Mouse (Mus musculus): ENCODE measurements around the gene Olfr1364. TPM values are rescaled to one million over a fixed set of nuclear protein-coding genes. Genes with fewer than 3 reads are reported as not detected.

Gene Olfr1364
- not detected for total RNA-seq (2021)

GRCm38 (mm10) chr13:21581659-21582058 is at the start of gene Olfr1364:
TSS of gene Olfr1364 (minus strand) at chr13:21581759.
- DNase-seq: no peak

- no peak for DNase-seq
These were observed 32.4 kb upstream of the Olfr1364 start, which contains the start of gene Olfr1362 for GRCm38 (mm10) chr13:21613922-21614321. TSS of gene Olfr1362 (minus strand) at chr13:21614022.

- no peak for DNase-seq
These were observed 10.1 kb upstream of the Olfr1364 start for GRCm38 (mm10) chr13:21591618-21592017.

- no peak for DNase-seq
These were observed 21.8 kb downstream of the Olfr1364 start, which contains the start of gene Olfr1535 for GRCm38 (mm10) chr13:21559793-21560192. TSS of gene Olfr1535 (minus strand) at chr13:21559893.

GRCm38 (mm10) chr13:21550416-21551110 is 31.0 kb downstream of the Olfr1364 start:
- no peak for DNase-seq

GRCm38 (mm10) chr13:21549487-21549886 is 32.1 kb downstream of the Olfr1364 start:
- DNase-seq: no peak

- DNase-seq: no peak
These were observed 38.9 kb downstream of the Olfr1364 start, which contains the start of gene Olfr1366 for GRCm38 (mm10) chr13:21542708-21543107. TSS of gene Olfr1366 (minus strand) at chr13:21542808.

- peak; percentile 89 for DNase-seq
These were observed 50.8 kb downstream of the Olfr1364 start, which contains the start of gene Zkscan8 for GRCm38 (mm10) chr13:21530781-21531201. TSS of gene Zkscan8 (minus strand) at chr13:21531120.

GRCm38 (mm10) chr13:21530136-21530535 is 51.4 kb downstream of the Olfr1364 start:
- DNase-seq: no peak

Other genes starting within 250 kb of the Olfr1364 start
- not detected for gene Olfr1367, start 234.8 kb downstream of the Olfr1364 start, total RNA-seq (2021)
- 1 to 10 TPM; 6.6 to 7.5 TPM for gene Zscan12, start 218.9 kb downstream of the Olfr1364 start, total RNA-seq (2021)
- 10 to 100 TPM; 37.9 to 43.5 TPM for gene Zkscan3, start 179.0 kb downstream of the Olfr1364 start, total RNA-seq (2021)
- gene Pgbd1, start 140.7 kb downstream of the Olfr1364 start, total RNA-seq (2021): under 1 TPM; 0.61 to 0.71 TPM
- gene Zscan26, start 128.0 kb downstream of the Olfr1364 start, total RNA-seq (2021): 10 to 100 TPM; 17.7 to 19.1 TPM
- under 1 TPM; 0.47 to 0.91 TPM for gene Nkapl, start 113.2 kb downstream of the Olfr1364 start, total RNA-seq (2021)
- gene Zkscan4, start 102.9 kb downstream of the Olfr1364 start, total RNA-seq (2021): 1 to 10 TPM; 1.1 to 1.4 TPM
- gene Gm10065, start 102.3 kb downstream of the Olfr1364 start, total RNA-seq (2021): not detected
- 10 to 100 TPM; 21.1 to 21.9 TPM for gene AK157302, start 86.5 kb downstream of the Olfr1364 start, total RNA-seq (2021)
- gene Gm11273, start 80.3 kb downstream of the Olfr1364 start, total RNA-seq (2021): 100 to 1,000 TPM; 183 to 189 TPM
- gene Zkscan8, start 50.6 kb downstream of the Olfr1364 start, total RNA-seq (2021): 10 to 100 TPM; 15.1 to 16.5 TPM
- gene Olfr1366, start 39.0 kb downstream of the Olfr1364 start, total RNA-seq (2021): not detected
- not detected for gene Olfr1535, start 21.9 kb downstream of the Olfr1364 start, total RNA-seq (2021)
- gene Olfr1362, start 32.3 kb upstream of the Olfr1364 start, total RNA-seq (2021): not detected
- gene Olfr11, start 60.8 kb upstream of the Olfr1364 start, total RNA-seq (2021): not detected
- gene Olfr1361, start 81.6 kb upstream of the Olfr1364 start, total RNA-seq (2021): not detected
- gene Olfr1360, start 95.6 kb upstream of the Olfr1364 start, total RNA-seq (2021): not detected
- gene Olfr1359, start 116.4 kb upstream of the Olfr1364 start, total RNA-seq (2021): not detected
- gene Hist1h2bl, start 134.4 kb upstream of the Olfr1364 start, total RNA-seq (2021): 100 to 1,000 TPM; 413 to 441 TPM
- gene Hist1h2ai, start 134.7 kb upstream of the Olfr1364 start, total RNA-seq (2021): 100 to 1,000 TPM; 376 to 467 TPM
- gene Hist1h3h, start 135.9 kb upstream of the Olfr1364 start, total RNA-seq (2021): 100 to 1,000 TPM; 719 to 727 TPM
- 100 to 1,000 TPM; 135 to 139 TPM for gene Hist1h2bm, start 140.3 kb upstream of the Olfr1364 start, total RNA-seq (2021)
- gene Hist1h4j, start 153.3 kb upstream of the Olfr1364 start, total RNA-seq (2021): 10 to 100 TPM; 84.6 to 87.5 TPM
- gene Hist1h4k, start 168.7 kb upstream of the Olfr1364 start, total RNA-seq (2021): 1,000 to 10,000 TPM in 1 of 2 experiments, 100 to 1,000 TPM in 1; 995 to 1,039 TPM
- 100 to 1,000 TPM; 186 to 191 TPM for gene Hist1h2ak, start 172.1 kb upstream of the Olfr1364 start, total RNA-seq (2021)
- 100 to 1,000 TPM; 295 to 300 TPM for gene Hist1h2bn, start 172.4 kb upstream of the Olfr1364 start, total RNA-seq (2021)
- 100 to 1,000 TPM; 295 to 307 TPM for gene Hist1h1b, start 198.9 kb upstream of the Olfr1364 start, total RNA-seq (2021)
- 100 to 1,000 TPM; 504 to 518 TPM for gene Hist1h3i, start 201.6 kb upstream of the Olfr1364 start, total RNA-seq (2021)
- gene Hist1h2an, start 205.5 kb upstream of the Olfr1364 start, total RNA-seq (2021): 100 to 1,000 TPM in 1 of 2 experiments, 10 to 100 TPM in 1; 94.5 to 114 TPM
- gene Hist1h2bp, start 205.7 kb upstream of the Olfr1364 start, total RNA-seq (2021): 100 to 1,000 TPM; 213 to 224 TPM
- 100 to 1,000 TPM; 420 to 457 TPM for gene Hist1h2bq, start 228.4 kb upstream of the Olfr1364 start, total RNA-seq (2021)
- gene Hist1h2ao, start 228.7 kb upstream of the Olfr1364 start, total RNA-seq (2021): not detected
- gene Hist1h4m, start 230.0 kb upstream of the Olfr1364 start, total RNA-seq (2021): 100 to 1,000 TPM; 679 to 704 TPM